Mouse (Mus musculus) erythroblast, embryonic 14.5 days (primary cell): ENCODE measurements around the gene Ostf1.

Source experiments
- GATA1 ChIP-seq: IDR thresholded peaks from 2 replicates; pipeline ENCODE4 v1.6.1; 2012; ENCODE audit warnings: low read length, inconsistent platforms, mixed read lengths
- TAL1 ChIP-seq: IDR thresholded peaks from 3 replicates; pipeline ENCODE4 v1.6.1; 2012; ENCODE audit warnings: low read length, inconsistent platforms, mixed read lengths

DNA sequence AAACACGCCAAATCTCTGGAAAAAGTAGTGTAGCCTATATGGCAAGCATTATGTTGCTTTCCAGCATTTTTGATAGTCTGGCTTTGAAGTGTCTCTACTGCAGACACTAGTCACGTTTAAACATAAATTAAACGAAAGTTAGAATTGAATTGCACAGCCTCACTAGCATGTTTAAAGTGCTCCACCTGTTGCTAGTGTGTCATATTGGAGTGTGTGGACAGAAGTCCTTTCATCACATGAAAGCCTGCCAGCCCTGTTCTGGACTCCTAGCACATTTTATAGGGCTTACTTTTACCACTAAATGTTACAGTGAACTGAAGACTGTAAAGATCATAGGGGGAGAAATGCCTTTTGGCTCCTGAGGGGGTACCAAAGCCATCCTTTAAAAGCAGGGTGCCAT, 40.9 kb upstream of the Ostf1 start:
- no peak for TF ChIP-seq TAL1
- no peak for TF ChIP-seq GATA1
